Mouse (Mus musculus) adrenal gland, postnatal 0 days (tissue): ENCODE data around the gene Hpgd. TPM values are rescaled to one million over a fixed set of nuclear protein-coding genes. Genes with fewer than 3 reads are reported as not detected.

Source experiments
- polyA plus RNA-seq: library from polyadenylated mRNA; unstranded; fragments of >200 nt; fragmentation: Nextera tagmentation; extraction: Ambion mirVana; gene quantifications from 2 replicates; pipeline ENCODE4 v1.2.1, GENCODE M21; 2015

Gene Hpgd
- 17.6 and 20.0 TPM in 2 replicates for polyA plus RNA-seq

GRCm38 (mm10) chr8:56294373-56294877, at the start of gene Hpgd:
Gene Hpgd (plus strand): TSS chr8:56294585.

